Mouse (Mus musculus) lung, embryonic 14.5 days (tissue): Measurements from ENCODE around the gene Pml. TPM values are rescaled to one million over a fixed set of nuclear protein-coding genes. Genes with fewer than 3 reads are reported as not detected.
A peak's percentile ranks its signal among the peaks of the same experiment; 100 is the strongest.

Source experiments
- ATAC-seq: fragments of 200-750 bp; cut with Nextera tagmentation; 2 replicates; pipeline ENCODE4 v1.8.0; 2017; ENCODE audit warnings: mild to moderate bottlenecking, moderate TSS enrichment, moderate library complexity; ENCODE audit not compliant: insufficient read depth
- DNase-seq: peaks from one replicate; pipeline ENCODE4 v3.0.0-alpha.2; 2015
- H3K27ac ChIP-seq: fragments of 300-500 bp; sonication (generic); 2 replicates; pipeline ENCODE4 v1.5.1; 2014; ENCODE audit warnings: low read depth, mild to moderate bottlenecking, moderate library complexity
- H3K27me3 ChIP-seq: fragments of 300-500 bp; sonication (generic); 2 replicates; pipeline ENCODE4 v1.6.1; 2014; ENCODE audit warnings: low read length, control low read depth; ENCODE audit not compliant: insufficient read depth
- H3K36me3 ChIP-seq: fragments of 300-500 bp; sonication (generic); 2 replicates; pipeline ENCODE4 v1.6.1; 2014; ENCODE audit warnings: control low read depth; ENCODE audit not compliant: insufficient read depth
- H3K4me1 ChIP-seq: fragments of 300-500 bp; sonication (generic); 2 replicates; pipeline ENCODE4 v1.6.1; 2014; ENCODE audit warnings: antibody characterized with exemption, control low read depth; ENCODE audit not compliant: insufficient read depth
- H3K4me2 ChIP-seq: fragments of 300-500 bp; sonication (generic); 2 replicates; pipeline ENCODE4 v1.6.1; 2014; ENCODE audit warnings: mild to moderate bottlenecking
- H3K4me3 ChIP-seq: fragments of 300-500 bp; sonication (generic); 2 replicates; pipeline ENCODE4 v1.5.1; 2014; ENCODE audit warnings: low read depth, low read length
- H3K9ac ChIP-seq: fragments of 300-500 bp; sonication (generic); 2 replicates; pipeline ENCODE4 v1.6.1; 2014
- H3K9me3 ChIP-seq: fragments of 300-500 bp; sonication (generic); 2 replicates; pipeline ENCODE4 v1.6.1; 2016; ENCODE audit warnings: low read depth, low read length, control low read depth
- CTCF ChIP-seq: IDR thresholded peaks from 2 replicates; pipeline ENCODE4 v1.5.1; 2016; ENCODE audit warnings: antibody characterized with exemption, low read depth
- WGBS: fragments of 180-500 bp; shearing (Covaris S2); extraction: QIAGEN DNeasy Blood & Tissue Kit; methylation state at CpG from one replicate; pipeline ENCODE4 v1.1.7; 2014; 5-methylcytosine and 5-hydroxymethylcytosine counted together
- microRNA-seq: library from miRNA; unstranded; fragments of <30 nt; microRNA quantifications from one replicate; pipeline ENCODE4, GENCODE M21; 2016; ENCODE audit warnings: borderline number of aligned reads
- polyA plus RNA-seq: library from polyadenylated mRNA; unstranded; fragments of >200 nt; fragmentation: Nextera tagmentation; extraction: Ambion mirVana; gene quantifications from 2 replicates; pipeline ENCODE4 v1.2.1, GENCODE M21; 2014

Gene Pml
- polyA plus RNA-seq, 1 experiment from 2014 or later, result 23.2 TPM

- ATAC-seq, result no peak
- TF ChIP-seq CTCF, result no peak
- peak; percentile 41 for DNase-seq
- Histone ChIP-seq H3K27me3 (no peaks in the 10 kb centered on the region), H3K9ac (no peak overlapping the region), H3K4me1 (0 out of 2 replicates have a peak, but pooled peaks cover 3% of the 10 kb centered on the region), H3K36me3 (no peaks in the 10 kb centered on the region), H3K9me3 (no peaks in the 10 kb centered on the region), H3K27ac (no peak overlapping the region; the same call in 1 of the 2 replicates), H3K4me3 (no peak overlapping the region), H3K4me2 (no peak overlapping the region)
- WGBS, result 29% methylated on average over 5 of the region's 5 CpGs
Measured at GRCm38 (mm10) chr9:58175745-58176487, 73.7 kb downstream of the Pml start.

DNA sequence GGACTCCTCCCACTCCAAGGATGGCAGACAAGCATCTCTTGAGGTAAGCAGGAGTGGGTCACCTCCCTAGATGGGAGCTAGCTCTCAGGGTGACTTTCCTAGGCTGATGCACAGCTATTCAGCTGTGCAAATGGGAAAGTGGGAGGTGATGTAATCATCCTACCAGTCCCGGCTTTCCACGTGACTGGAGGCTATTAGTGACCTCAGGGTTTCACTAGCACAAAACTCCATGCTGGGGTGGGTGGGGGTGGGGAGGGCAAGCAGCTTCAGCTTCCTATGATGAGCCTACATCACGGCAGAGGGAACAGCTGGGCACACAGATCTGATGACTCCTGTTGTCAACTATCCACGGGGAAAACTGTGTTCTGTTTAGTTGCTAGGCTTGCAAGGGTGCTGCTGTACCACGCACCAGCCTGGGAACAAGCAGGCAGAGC is 74.8 kb downstream of the Pml start:
- no peak for DNase-seq
- Histone ChIP-seq H3K9ac (no peak overlapping the region), H3K36me3 (no peaks in the 10 kb centered on the region), H3K9me3 (no peaks in the 10 kb centered on the region), H3K4me2 (no peak overlapping the region), H3K4me3 (no peak overlapping the region), H3K4me1 (0 out of 2 replicates have a peak, but pooled peaks cover 3% of the 10 kb centered on the region), H3K27me3 (no peaks in the 10 kb centered on the region), H3K27ac (no peak overlapping the region)
- no peak for TF ChIP-seq CTCF
- ATAC-seq, result 0 out of 2 replicates have a peak, but pooled peaks have one; percentile 8
- 22% methylated on average over 5 of the region's 5 CpGs for WGBS

- H3K36me3 ChIP-seq, result no peaks in the 10 kb centered on the region
- ATAC-seq (no peak), DNase-seq (no peak)
- no peak overlapping the region for H3K4me3 ChIP-seq
- WGBS, result 52% methylated on average over 2 of the region's 2 CpGs
- H3K9ac ChIP-seq, result no peak overlapping the region
- 0 out of 2 replicates have a peak, but pooled peaks cover 3% of the 10 kb centered on the region for H3K4me1 ChIP-seq
- no peak for TF ChIP-seq CTCF
- H3K27me3 ChIP-seq, result no peaks in the 10 kb centered on the region
- no peak overlapping the region for H3K27ac ChIP-seq
- H3K4me2 ChIP-seq, result no peak overlapping the region
- H3K9me3 ChIP-seq, result no peaks in the 10 kb centered on the region
Measured at GRCm38 (mm10) chr9:58172863-58173262, 76.7 kb downstream of the Pml start.

- no peak overlapping the region for H3K4me3 ChIP-seq
- no peaks in the 10 kb centered on the region for H3K36me3 ChIP-seq
- H3K4me1 ChIP-seq, result no peaks in the 10 kb centered on the region
- no peak overlapping the region for H3K9ac ChIP-seq
- 78% methylated on average over 6 of the region's 6 CpGs for WGBS
- H3K27ac ChIP-seq, result no peak overlapping the region
- no peak for DNase-seq
- H3K27me3 ChIP-seq, result no peaks in the 10 kb centered on the region
- no peaks in the 10 kb centered on the region for H3K9me3 ChIP-seq
- no peak for TF ChIP-seq CTCF
- no peak for ATAC-seq
- no peak overlapping the region for H3K4me2 ChIP-seq
Measured at GRCm38 (mm10) chr9:58169426-58169825, 80.2 kb downstream of the Pml start.

- DNase-seq, result no peak
- Histone ChIP-seq H3K36me3 (no peaks in the 10 kb centered on the region), H3K27ac (no peak overlapping the region), H3K27me3 (no peaks in the 10 kb centered on the region), H3K4me1 (no peaks in the 10 kb centered on the region), H3K4me2 (no peak overlapping the region), H3K4me3 (no peak overlapping the region), H3K9me3 (no peaks in the 10 kb centered on the region), H3K9ac (no peak overlapping the region)
- no peak for TF ChIP-seq CTCF
- ATAC-seq, result no peak
- 66% methylated on average over 3 of the region's 3 CpGs for WGBS
Measured at GRCm38 (mm10) chr9:58168880-58169279, 80.7 kb downstream of the Pml start.

Small RNA genes lying within 50 kb of the gene (microRNA-seq; reads per million reads assigned to microRNA genes)
- gene Mir6385, result not detected

Other genes with a start within 250 kb of the Pml start
- 0.13 and 0.69 TPM in 2 replicates for gene Cyp11a1, start 243.4 kb downstream of the Pml start, polyA plus RNA-seq
- 3.4 and 4.0 TPM in 2 replicates for gene Stra6, start 186.0 kb downstream of the Pml start, polyA plus RNA-seq
- gene Ccdc33, start 131.0 kb downstream of the Pml start, polyA plus RNA-seq, result not detected in 2 replicates
- gene Islr, start 45.5 kb downstream of the Pml start, polyA plus RNA-seq, result 56.9 and 60.2 TPM in 2 replicates
- not detected in 2 replicates for gene Islr2, start 45.5 kb downstream of the Pml start, polyA plus RNA-seq
- gene Stoml1, start 3.4 kb upstream of the Pml start, polyA plus RNA-seq, result 23.2 and 27.1 TPM in 2 replicates
- 34.4 and 37.1 TPM in 2 replicates for gene Loxl1, start 63.4 kb upstream of the Pml start, polyA plus RNA-seq
- gene Tbc1d21, start 120.7 kb upstream of the Pml start, polyA plus RNA-seq, result not detected in 2 replicates
- 1.9 and 3.0 TPM in 2 replicates for gene Insyn1, start 238.8 kb upstream of the Pml start, polyA plus RNA-seq